Mouse (Mus musculus) heart, postnatal 4 days (tissue): ENCODE data around the gene Asb10. TPM values are rescaled to one million over a fixed set of nuclear protein-coding genes. Genes with fewer than 3 reads are reported as not detected.

Source experiments
- DNase-seq: peaks from one replicate; pipeline ENCODE4 v3.0.0; 2021
- total RNA-seq, 2 experiments: library from RNA; stranded (reverse); gene quantifications; 2 replicates each; pipeline ENCODE4 v1.2.3; 2021

Asb10 gene
- total RNA-seq, 2 experiments from 2014 or later: 19.8 to 23.1 TPM

- no peak for DNase-seq
Observed at GRCm38 (mm10) chr5:24535731-24536130, 5.0 kb downstream of the Asb10 start.

- peak; percentile 24 for DNase-seq
Observed at GRCm38 (mm10) chr5:24534292-24534691, 6.5 kb downstream of the Asb10 start.

- DNase-seq: no peak
Observed at GRCm38 (mm10) chr5:24533391-24533790, 7.4 kb downstream of the Asb10 start.

- DNase-seq: peak; percentile 96
Observed at GRCm38 (mm10) chr5:24530042-24530689, 10.6 kb downstream of the Asb10 start.

GRCm38 (mm10) chr5:24527780-24528179, 13.0 kb downstream of the Asb10 start:
- no peak for DNase-seq

- peak; percentile 41 for DNase-seq
Observed at GRCm38 (mm10) chr5:24526889-24527230, 13.9 kb downstream of the Asb10 start, which contains the start of gene Gbx1. Gene Gbx1, minus strand, starts transcription at chr5:24527202.

GRCm38 (mm10) chr5:24526190-24526888, 14.4 kb downstream of the Asb10 start:
- no peak for DNase-seq

- DNase-seq: no peak
Observed at GRCm38 (mm10) chr5:24525360-24526189, 15.2 kb downstream of the Asb10 start.

GRCm38 (mm10) chr5:24524522-24524921, 16.3 kb downstream of the Asb10 start:
- DNase-seq: no peak

- no peak for DNase-seq
Observed at GRCm38 (mm10) chr5:24523806-24524205, 17.0 kb downstream of the Asb10 start.

GRCm38 (mm10) chr5:24521366-24521765, 19.4 kb downstream of the Asb10 start:
- DNase-seq: no peak

- peak; percentile 64 for DNase-seq
Observed at GRCm38 (mm10) chr5:24512271-24512670, 28.5 kb downstream of the Asb10 start.

GRCm38 (mm10) chr5:24510635-24511034, 30.1 kb downstream of the Asb10 start:
- peak; percentile 61 for DNase-seq

- DNase-seq: no peak
Observed at GRCm38 (mm10) chr5:24508406-24508805, 32.4 kb downstream of the Asb10 start.

- DNase-seq: no peak
Observed at GRCm38 (mm10) chr5:24505513-24505912, 35.3 kb downstream of the Asb10 start.

- no peak for DNase-seq
Observed at GRCm38 (mm10) chr5:24502786-24503185, 38.0 kb downstream of the Asb10 start.

- DNase-seq: no peak
Observed at GRCm38 (mm10) chr5:24500851-24501250, 39.9 kb downstream of the Asb10 start.

GRCm38 (mm10) chr5:24499113-24499512, 41.7 kb downstream of the Asb10 start:
- no peak for DNase-seq

GRCm38 (mm10) chr5:24497526-24497925, 43.3 kb downstream of the Asb10 start:
- DNase-seq: no peak

- DNase-seq: no peak
Observed at GRCm38 (mm10) chr5:24496756-24497155, 44.0 kb downstream of the Asb10 start.

- DNase-seq: no peak
Observed at GRCm38 (mm10) chr5:24495019-24495418, 45.8 kb downstream of the Asb10 start.

- DNase-seq: no peak
Observed at GRCm38 (mm10) chr5:24492546-24493285, 48.1 kb downstream of the Asb10 start.
